Mouse (Mus musculus) neural tube, embryonic 11.5 days (tissue): ENCODE measurements around the gene Fam217b. TPM values are rescaled to one million over a fixed set of nuclear protein-coding genes. Genes with fewer than 3 reads are reported as not detected.

Experiments used
- ATAC-seq: fragments of 200-750 bp; cut with Nextera tagmentation; 2 replicates; pipeline ENCODE4 v1.8.0; 2017; ENCODE audit warnings: moderate number of reproducible peaks, mild to moderate bottlenecking, moderate TSS enrichment, moderate library complexity; ENCODE audit not compliant: insufficient read depth, low FRiP score, low TSS enrichment
- DNase-seq: peaks from one replicate; pipeline ENCODE4 v3.0.0-alpha.2; 2015; ENCODE audit warnings: low spot score
- H3K27ac ChIP-seq: fragments of 300-500 bp; sonication (generic); 2 replicates; pipeline ENCODE4 v1.5.1; 2014; ENCODE audit warnings: low read depth, mild to moderate bottlenecking, low read length
- H3K27me3 ChIP-seq: fragments of 300-500 bp; sonication (generic); 2 replicates; pipeline ENCODE4 v1.6.1; 2014; ENCODE audit warnings: mild to moderate bottlenecking, low read length, mixed read lengths; ENCODE audit not compliant: control insufficient read depth, insufficient read depth
- H3K36me3 ChIP-seq: fragments of 300-500 bp; sonication (generic); 2 replicates; pipeline ENCODE4 v1.6.1; 2014; ENCODE audit warnings: mild to moderate bottlenecking, low read length, moderate library complexity, mixed read lengths; ENCODE audit not compliant: control insufficient read depth, insufficient read depth
- H3K4me1 ChIP-seq: fragments of 300-500 bp; sonication (generic); 2 replicates; pipeline ENCODE4 v1.6.1; 2014; ENCODE audit warnings: low read length, mixed read lengths; ENCODE audit not compliant: control insufficient read depth, insufficient read depth
- H3K4me2 ChIP-seq: fragments of 300-500 bp; sonication (generic); 2 replicates; pipeline ENCODE4 v1.6.1; 2014; ENCODE audit warnings: low read depth, mild to moderate bottlenecking, moderate library complexity
- H3K4me3 ChIP-seq: fragments of 300-500 bp; sonication (generic); 2 replicates; pipeline ENCODE4 v1.5.1; 2014; ENCODE audit warnings: low read depth, low read length
- H3K9ac ChIP-seq: fragments of 300-500 bp; sonication (generic); 2 replicates; pipeline ENCODE4 v1.6.1; 2014; ENCODE audit warnings: mild to moderate bottlenecking, low read length
- H3K9me3 ChIP-seq: fragments of 300-500 bp; sonication (generic); 2 replicates; pipeline ENCODE4 v1.6.1; 2016; ENCODE audit warnings: low read length; ENCODE audit not compliant: control insufficient read depth
- WGBS: fragments of 180-500 bp; shearing (Covaris S2); extraction: QIAGEN DNeasy Blood & Tissue Kit; methylation state at CpG from one replicate; pipeline ENCODE4 v1.1.7; 2014; 5-methylcytosine and 5-hydroxymethylcytosine counted together
- polyA plus RNA-seq: library from polyadenylated mRNA; unstranded; fragments of >200 nt; fragmentation: Nextera tagmentation; extraction: Ambion mirVana; gene quantifications from 2 replicates; pipeline ENCODE4 v1.2.1, GENCODE M21; 2014

The Fam217b gene
- polyA plus RNA-seq, 1 experiment from 2014 or later: 3.5 TPM

GRCm38 (mm10) chr2:178428676-178429075 lies 14.4 kb downstream of the Fam217b start:
- Histone ChIP-seq H3K27ac (no peak overlapping the region), H3K4me1 (no peaks in the 10 kb centered on the region), H3K9ac (no peak overlapping the region), H3K9me3 (no peaks in the 10 kb centered on the region), H3K4me2 (no peak overlapping the region), H3K4me3 (no peak overlapping the region), H3K27me3 (no peaks in the 10 kb centered on the region), H3K36me3 (no peaks in the 10 kb centered on the region)
- 91% methylated on average over 4 of the region's 4 CpGs for WGBS
- ATAC-seq (no peak), DNase-seq (no peak)

- Histone ChIP-seq H3K4me3 (no peak overlapping the region), H3K36me3 (no peaks in the 10 kb centered on the region), H3K4me1 (no peaks in the 10 kb centered on the region), H3K27me3 (no peaks in the 10 kb centered on the region), H3K27ac (no peak overlapping the region), H3K9ac (no peak overlapping the region), H3K4me2 (no peak overlapping the region), H3K9me3 (no peaks in the 10 kb centered on the region)
- DNase-seq: no peak
- ATAC-seq: no peak
- 86% methylated on average over 6 of the region's 6 CpGs for WGBS
These were observed 15.1 kb downstream of the Fam217b start for GRCm38 (mm10) chr2:178429426-178429825.

GRCm38 (mm10) chr2:178430231-178430630 lies 15.9 kb downstream of the Fam217b start, which contains the start of gene Cdh26:
Cdh26 (plus strand) TSS chr2:178430531.
- H3K27ac ChIP-seq: no peak within 1 kb of the TSS
- H3K4me1 ChIP-seq: no peaks in the 10 kb centered on the region
- H3K4me2 ChIP-seq: no peak within 1 kb of the TSS
- no peak for DNase-seq
- H3K9ac ChIP-seq: no peak within 1 kb of the TSS
- no peaks in the 10 kb centered on the region for H3K27me3 ChIP-seq
- no peaks in the 10 kb centered on the region for H3K36me3 ChIP-seq
- H3K9me3 ChIP-seq: no peaks in the 10 kb centered on the region
- WGBS: 92% methylated on average over 4 of the region's 4 CpGs
- H3K4me3 ChIP-seq: no peak within 1 kb of the TSS
- no peak for ATAC-seq

GRCm38 (mm10) chr2:178433495-178433894 lies 19.2 kb downstream of the Fam217b start:
- WGBS: 77% methylated on average over 2 of the region's 2 CpGs
- H3K4me2 ChIP-seq: no peak overlapping the region
- no peak overlapping the region for H3K4me3 ChIP-seq
- ATAC-seq: no peak
- H3K9ac ChIP-seq: no peak overlapping the region
- H3K36me3 ChIP-seq: no peaks in the 10 kb centered on the region
- no peak for DNase-seq
- no peaks in the 10 kb centered on the region for H3K9me3 ChIP-seq
- no peaks in the 10 kb centered on the region for H3K4me1 ChIP-seq
- no peak overlapping the region for H3K27ac ChIP-seq
- H3K27me3 ChIP-seq: no peaks in the 10 kb centered on the region

- Histone ChIP-seq H3K9me3 (no peaks in the 10 kb centered on the region), H3K4me1 (no peaks in the 10 kb centered on the region), H3K27ac (no peak overlapping the region), H3K27me3 (no peaks in the 10 kb centered on the region), H3K4me3 (no peak overlapping the region), H3K36me3 (no peaks in the 10 kb centered on the region), H3K4me2 (no peak overlapping the region), H3K9ac (no peak overlapping the region)
- 84% methylated on average over 2 of the region's 2 CpGs for WGBS
- ATAC-seq (no peak), DNase-seq (no peak)
These were observed 19.6 kb downstream of the Fam217b start for GRCm38 (mm10) chr2:178433903-178434302.

GRCm38 (mm10) chr2:178437311-178437710 lies 23.0 kb downstream of the Fam217b start:
- no peak overlapping the region for H3K4me2 ChIP-seq
- no peak for ATAC-seq
- no peak overlapping the region for H3K27ac ChIP-seq
- H3K9ac ChIP-seq: no peak overlapping the region
- H3K4me3 ChIP-seq: no peak overlapping the region
- no peaks in the 10 kb centered on the region for H3K9me3 ChIP-seq
- WGBS: 66% methylated on average over 9 of the region's 9 CpGs
- DNase-seq: no peak
- no peaks in the 10 kb centered on the region for H3K4me1 ChIP-seq
- no peaks in the 10 kb centered on the region for H3K36me3 ChIP-seq
- H3K27me3 ChIP-seq: no peaks in the 10 kb centered on the region

- H3K4me1 ChIP-seq: no peaks in the 10 kb centered on the region
- DNase-seq (no peak), ATAC-seq (no peak)
- H3K27me3 ChIP-seq: no peaks in the 10 kb centered on the region
- H3K27ac ChIP-seq: no peak overlapping the region
- no peaks in the 10 kb centered on the region for H3K9me3 ChIP-seq
- no peak overlapping the region for H3K4me3 ChIP-seq
- H3K4me2 ChIP-seq: no peak overlapping the region
- 88% methylated on average over 4 of the region's 4 CpGs for WGBS
- no peaks in the 10 kb centered on the region for H3K36me3 ChIP-seq
- H3K9ac ChIP-seq: no peak overlapping the region
These were observed 35.1 kb downstream of the Fam217b start for GRCm38 (mm10) chr2:178449386-178449785.

- WGBS: 26% methylated on average over 2 of the region's 2 CpGs
These were observed 35.9 kb downstream of the Fam217b start for GRCm38 (mm10) chr2:178450236-178450635.

GRCm38 (mm10) chr2:178450961-178451360 lies 36.6 kb downstream of the Fam217b start:
- no peak for ATAC-seq
- H3K27me3 ChIP-seq: no peaks in the 10 kb centered on the region
- no peak overlapping the region for H3K27ac ChIP-seq
- H3K9me3 ChIP-seq: no peaks in the 10 kb centered on the region
- no peak overlapping the region for H3K4me2 ChIP-seq
- H3K9ac ChIP-seq: no peak overlapping the region
- H3K36me3 ChIP-seq: no peaks in the 10 kb centered on the region
- H3K4me1 ChIP-seq: peaks cover 12% of the 10 kb centered on the region
- 67% methylated on average over 10 of the region's 10 CpGs for whole genome bisulfite sequencing
- no peak for DNase-seq
- no peak overlapping the region for H3K4me3 ChIP-seq

More at GRCm38 (mm10) chr2:178450236-178450635, 35.9 kb downstream of the Fam217b start:
- Histone ChIP-seq H3K9me3 (no peaks in the 10 kb centered on the region), H3K9ac (no peak overlapping the region), H3K27ac (no peak overlapping the region), H3K36me3 (no peaks in the 10 kb centered on the region), H3K4me3 (no peak overlapping the region), H3K4me2 (no peak overlapping the region), H3K27me3 (no peaks in the 10 kb centered on the region), H3K4me1 (peaks cover 8% of the 10 kb centered on the region)
- no peak for ATAC-seq
- DNase-seq: no peak
